Mouse (Mus musculus): ENCODE measurements around the gene Actb.

- TF ChIP-seq CTCF (conservative IDR thresholded peaks at IDR 0.05; ENCODE audit: insufficient read depth, insufficient read length, low read depth, low read length) (no peak), POLR2A (IDR thresholded peaks at IDR 0.05; ENCODE audit: low read depth, low read length) (no peak)
Observed at GRCm38 (mm10) chr5:142937956-142938727, 31.6 kb upstream of the Actb start.

Measured in kidney, adult 2 months (tissue).